Mouse (Mus musculus) intestine, postnatal 0 days (tissue): ENCODE results near the gene Usp2. TPM values are rescaled to one million over a fixed set of nuclear protein-coding genes. Genes with fewer than 3 reads are reported as not detected.

Experiments
- ATAC-seq: fragments of 200-750 bp; cut with Nextera tagmentation; 2 replicates; pipeline ENCODE4 v1.8.0; 2017; ENCODE audit warnings: mild to moderate bottlenecking, moderate TSS enrichment, moderate library complexity
- H3K27ac ChIP-seq: fragments of 300-500 bp; sonication (generic); 2 replicates; pipeline ENCODE4 v1.5.1; 2014; ENCODE audit warnings: mild to moderate bottlenecking, low read depth, low read length, moderate library complexity
- H3K27me3 ChIP-seq: fragments of 300-500 bp; sonication (generic); replicated peaks from 2 replicates; pipeline ENCODE4 v1.6.1; 2014; ENCODE audit warnings: low read length, mixed read lengths; ENCODE audit not compliant: control insufficient read depth, insufficient read depth
- H3K36me3 ChIP-seq: fragments of 300-500 bp; sonication (generic); 2 replicates; pipeline ENCODE4 v1.6.1; 2014; ENCODE audit warnings: mild to moderate bottlenecking, moderate library complexity; ENCODE audit not compliant: control insufficient read depth, insufficient read depth
- H3K4me1 ChIP-seq: fragments of 300-500 bp; sonication (generic); replicated peaks from 2 replicates; pipeline ENCODE4 v1.6.1; 2014; ENCODE audit warnings: antibody characterized with exemption, low read length, mixed read lengths; ENCODE audit not compliant: control insufficient read depth, insufficient read depth
- H3K4me2 ChIP-seq: fragments of 300-500 bp; sonication (generic); replicated peaks from 2 replicates; pipeline ENCODE4 v1.6.1; 2014; ENCODE audit warnings: low read depth, mild to moderate bottlenecking, moderate library complexity
- H3K4me3 ChIP-seq: fragments of 300-500 bp; sonication (generic); 2 replicates; pipeline ENCODE4 v1.5.1; 2014; ENCODE audit warnings: low read depth, low read length
- H3K9ac ChIP-seq: fragments of 300-500 bp; sonication (generic); 2 replicates; pipeline ENCODE4 v1.6.1; 2014; ENCODE audit warnings: mild to moderate bottlenecking, low read depth, low read length
- H3K9me3 ChIP-seq: fragments of 300-500 bp; sonication (generic); 2 replicates; pipeline ENCODE4 v1.6.1; 2016; ENCODE audit warnings: mixed run types; ENCODE audit not compliant: control insufficient read depth
- CTCF ChIP-seq: sonication (generic); IDR thresholded peaks from 2 replicates; pipeline ENCODE4 v1.5.1; 2016; ENCODE audit warnings: low read depth, mild to moderate bottlenecking, control low read depth, antibody characterized with exemption, moderate library complexity
- WGBS: fragments of 180-500 bp; shearing (Covaris S2); extraction: QIAGEN DNeasy Blood & Tissue Kit; methylation state at CpG from one replicate; pipeline ENCODE4 v1.1.7; 2014; 5-methylcytosine and 5-hydroxymethylcytosine counted together
- polyA plus RNA-seq: library from polyadenylated mRNA; unstranded; fragments of >200 nt; fragmentation: Nextera tagmentation; extraction: Ambion mirVana; gene quantifications from 2 replicates; pipeline ENCODE4 v1.2.1, GENCODE M21; 2015

The Usp2 gene
- polyA plus RNA-seq, 1 experiment from 2014 or later, result 10.4 TPM

GRCm38 (mm10) chr9:44067960-44068330 lies 1.1 kb downstream of the Usp2 start:
- H3K27ac ChIP-seq, result no peak overlapping the region
- no peaks in the 10 kb centered on the region for H3K9me3 ChIP-seq
- no peak overlapping the region for H3K4me3 ChIP-seq
- no peak overlapping the region for H3K4me2 ChIP-seq
- WGBS, result 86% methylated on average over 6 of the region's 6 CpGs
- no peak for TF ChIP-seq CTCF
- no peak for ATAC-seq
- no peaks in the 10 kb centered on the region for H3K4me1 ChIP-seq
- no peaks in the 10 kb centered on the region for H3K27me3 ChIP-seq
- no peak overlapping the region for H3K9ac ChIP-seq
- H3K36me3 ChIP-seq, result no peaks in the 10 kb centered on the region

- H3K9ac ChIP-seq, result no peak overlapping the region
- no peak overlapping the region for H3K4me3 ChIP-seq
- no peaks in the 10 kb centered on the region for H3K4me1 ChIP-seq
- WGBS, result 30% methylated on average over 7 of the region's 7 CpGs
- H3K27me3 ChIP-seq, result no peaks in the 10 kb centered on the region
- H3K4me2 ChIP-seq, result no peak overlapping the region
- H3K27ac ChIP-seq, result no peak overlapping the region
- ATAC-seq, result no peak
- TF ChIP-seq CTCF, result no peak
- no peaks in the 10 kb centered on the region for H3K9me3 ChIP-seq
- no peaks in the 10 kb centered on the region for H3K36me3 ChIP-seq
Observed at GRCm38 (mm10) chr9:44069252-44069651, 2.4 kb downstream of the Usp2 start.

GRCm38 (mm10) chr9:44070113-44070843 lies 3.5 kb downstream of the Usp2 start:
- H3K27me3 ChIP-seq, result no peaks in the 10 kb centered on the region
- H3K4me1 ChIP-seq, result no peaks in the 10 kb centered on the region
- WGBS, result 72% methylated on average over 14 of the region's 14 CpGs
- TF ChIP-seq CTCF, result no peak
- ATAC-seq, result no peak
- H3K4me2 ChIP-seq, result no peak overlapping the region
- H3K27ac ChIP-seq, result no peak overlapping the region
- no peaks in the 10 kb centered on the region for H3K36me3 ChIP-seq
- no peak overlapping the region for H3K4me3 ChIP-seq
- H3K9ac ChIP-seq, result no peak overlapping the region
- no peaks in the 10 kb centered on the region for H3K9me3 ChIP-seq

- TF ChIP-seq CTCF, result no peak
- no peak for ATAC-seq
- 50% methylated on average over 8 of the region's 8 CpGs for WGBS
- Histone ChIP-seq H3K4me2 (no peak overlapping the region), H3K27me3 (no peaks in the 10 kb centered on the region), H3K9ac (no peak overlapping the region), H3K9me3 (no peaks in the 10 kb centered on the region), H3K27ac (no peak overlapping the region), H3K4me3 (no peak overlapping the region), H3K36me3 (no peaks in the 10 kb centered on the region), H3K4me1 (no peaks in the 10 kb centered on the region)
Observed at GRCm38 (mm10) chr9:44070844-44071231, 4.0 kb downstream of the Usp2 start.

- no peak overlapping the region for H3K4me2 ChIP-seq
- H3K9ac ChIP-seq, result no peak overlapping the region
- 49% methylated on average over 11 of the region's 11 CpGs for WGBS
- no peaks in the 10 kb centered on the region for H3K36me3 ChIP-seq
- no peak for ATAC-seq
- TF ChIP-seq CTCF, result no peak
- H3K4me3 ChIP-seq, result no peak overlapping the region
- H3K27ac ChIP-seq, result no peak overlapping the region
- H3K9me3 ChIP-seq, result no peaks in the 10 kb centered on the region
- no peaks in the 10 kb centered on the region for H3K27me3 ChIP-seq
- H3K4me1 ChIP-seq, result no peaks in the 10 kb centered on the region
Observed at GRCm38 (mm10) chr9:44071914-44072598, 5.2 kb downstream of the Usp2 start.

DNA sequence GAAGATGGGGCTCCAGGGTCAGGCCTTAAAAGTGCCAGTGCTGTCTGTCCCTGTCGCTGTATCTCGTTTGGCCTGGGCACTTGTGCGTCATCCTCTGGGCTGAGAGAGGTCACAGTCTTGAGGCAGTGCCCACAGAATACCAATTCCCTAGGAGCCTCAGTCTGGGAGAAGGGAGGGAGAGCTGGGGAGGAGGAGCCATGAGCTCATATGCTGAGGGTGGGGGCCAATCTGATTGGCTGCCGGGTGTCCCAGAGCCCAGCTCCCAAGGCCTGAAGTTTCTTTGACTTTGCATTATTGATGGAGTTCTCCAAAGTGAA lies 5.7 kb downstream of the Usp2 start:
- ATAC-seq, result no peak
- WGBS, result 37% methylated on average over 4 of the region's 4 CpGs

More for the DNA sequence above, 5.7 kb downstream of the Usp2 start:
- Histone ChIP-seq H3K4me2 (no peak overlapping the region), H3K36me3 (no peaks in the 10 kb centered on the region), H3K4me3 (no peak overlapping the region), H3K27me3 (no peaks in the 10 kb centered on the region), H3K27ac (no peak overlapping the region), H3K4me1 (no peaks in the 10 kb centered on the region), H3K9ac (no peak overlapping the region), H3K9me3 (no peaks in the 10 kb centered on the region)
- TF ChIP-seq CTCF, result no peak
